In the genomic region with DNA sequence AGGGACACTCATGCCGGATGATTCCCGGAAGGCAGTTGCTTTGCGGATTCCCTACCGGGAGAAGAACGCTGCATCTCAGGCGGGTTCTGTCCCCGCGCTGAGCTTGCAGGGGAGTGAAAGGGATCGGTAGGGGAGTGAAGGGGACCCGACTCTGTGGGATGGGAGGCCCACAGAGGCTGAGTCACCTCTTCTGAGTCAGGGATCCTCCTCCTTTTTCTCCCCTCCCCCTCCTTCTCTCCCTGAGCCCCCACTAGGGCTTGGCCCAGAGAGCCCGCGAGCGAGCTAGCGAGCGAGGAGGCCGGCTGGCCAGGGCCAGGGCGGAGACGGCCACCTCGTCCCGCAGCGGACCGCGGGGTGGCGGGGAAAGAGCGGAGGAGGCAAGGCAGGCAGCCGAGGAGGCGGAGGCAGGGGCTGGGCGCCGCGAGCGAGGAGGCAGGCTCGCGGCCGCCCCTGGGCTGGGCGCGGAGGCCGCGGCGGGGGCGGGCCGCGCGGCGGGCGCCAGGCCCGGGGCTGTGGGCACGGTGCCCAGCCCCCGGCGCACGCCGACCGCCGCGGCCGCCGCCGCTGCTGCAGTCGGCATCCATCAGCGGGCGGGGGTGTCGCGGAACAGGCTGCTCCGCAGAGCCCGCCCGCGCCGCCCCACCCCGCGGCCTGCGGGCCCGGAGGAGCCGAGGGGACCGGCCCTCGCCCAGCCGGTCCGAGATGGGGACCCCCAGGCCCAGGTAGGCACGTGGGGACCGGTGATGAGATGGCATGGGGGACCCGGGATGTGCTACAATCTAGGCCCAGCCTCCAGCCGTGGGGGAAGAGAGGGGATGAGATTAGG, we compare ENCODE assay signal across 8 mouse cellular contexts. TPM values are rescaled to one million over a fixed set of nuclear protein-coding genes. Genes with fewer than 3 reads are reported as not detected.
DNase-seq lines count a peak whose midpoint lies in the region; ATAC-seq and TF ChIP-seq lines count a peak whose summit lies in the region.

No protein-coding gene starts in this region.

- H3K27ac ChIP-seq in heart, embryonic 11.5 days (ENCODE audit: low read depth, low read length) = peak overlapping the region; percentile 81
- no peak overlapping the region for H3K27ac ChIP-seq in kidney, embryonic 14.5 days (ENCODE audit: low read depth, low read length)
- H3K27ac ChIP-seq in midbrain, embryonic 15.5 days = peak overlapping the region; percentile 74
- H3K27ac ChIP-seq in stomach, postnatal 0 days (replicated peaks) = peak overlapping the region; percentile 92

- peak overlapping the region; percentile 94 for H3K4me2 ChIP-seq in heart, embryonic 11.5 days
- peak overlapping the region; percentile 98 for H3K4me2 ChIP-seq in kidney, embryonic 14.5 days (replicated peaks; ENCODE audit: low read depth, low read length)
- H3K4me2 ChIP-seq in midbrain, embryonic 15.5 days = peak overlapping the region; percentile 90
- H3K4me2 ChIP-seq in stomach, postnatal 0 days (replicated peaks; ENCODE audit: low read depth) = peak overlapping the region; percentile 85

- TF ChIP-seq EP300 in stomach, postnatal 0 days (optimal IDR thresholded peaks at IDR 0.05) = no peak

- peak; percentile 77 for ATAC-seq in heart, embryonic 11.5 days (replicated peaks; ENCODE audit: insufficient number of reproducible peaks, low FRiP score, low TSS enrichment)
- peak; percentile 78 for ATAC-seq in kidney, embryonic 14.5 days (ENCODE audit: low FRiP score, low TSS enrichment)
- peak; percentile 71 for ATAC-seq in midbrain, embryonic 15.5 days (replicated peaks)
- peak; percentile 77 for ATAC-seq in stomach, postnatal 0 days (ENCODE audit: low FRiP score, low TSS enrichment)

- no peaks in the 10 kb centered on the region for H3K9me3 ChIP-seq in heart, embryonic 11.5 days (replicated peaks; ENCODE audit: control insufficient read depth, low read length)
- no peaks in the 10 kb centered on the region for H3K9me3 ChIP-seq in kidney, embryonic 14.5 days (ENCODE audit: control insufficient read depth, low read length)
- no peaks in the 10 kb centered on the region for H3K9me3 ChIP-seq in midbrain, embryonic 15.5 days
- no peaks in the 10 kb centered on the region for H3K9me3 ChIP-seq in stomach, postnatal 0 days (ENCODE audit: control insufficient read depth, low read length)

- no peaks in the 10 kb centered on the region for H3K36me3 ChIP-seq in heart, embryonic 11.5 days (ENCODE audit: control insufficient read depth, insufficient read depth, low read length)
- H3K36me3 ChIP-seq in kidney, embryonic 14.5 days (ENCODE audit: control insufficient read depth, insufficient read depth, low read length) = no peaks in the 10 kb centered on the region
- no peaks in the 10 kb centered on the region for H3K36me3 ChIP-seq in midbrain, embryonic 15.5 days (replicated peaks)
- no peaks in the 10 kb centered on the region for H3K36me3 ChIP-seq in stomach, postnatal 0 days (ENCODE audit: control insufficient read depth, insufficient read depth, low read length)

- DNase-seq in urinary bladder, adult 18-20 months (ENCODE audit: low spot score in 2 of 2) = peak; percentile 58 to 73
- no peak for DNase-seq in urinary bladder, postnatal 10 days (ENCODE audit: low spot score)
- peak; percentile 75 for DNase-seq in embryo, embryonic 9.5 days (ENCODE audit: extremely low spot score)
- peak; percentile 65 for DNase-seq in liver
- DNase-seq in stomach, postnatal 0 days (ENCODE audit: low spot score) = peak; percentile 78

- H3K9ac ChIP-seq in heart, embryonic 11.5 days (ENCODE audit: low read depth, low read length) = peak overlapping the region; percentile 82
- H3K9ac ChIP-seq in kidney, embryonic 14.5 days (ENCODE audit: low read depth, low read length) = peak overlapping the region; percentile 81
- peak overlapping the region; percentile 78 for H3K9ac ChIP-seq in midbrain, embryonic 15.5 days
- H3K9ac ChIP-seq in stomach, postnatal 0 days (ENCODE audit: low read length) = peak overlapping the region; percentile 82

- peak overlapping the region; percentile 71 for H3K4me3 ChIP-seq in heart, embryonic 11.5 days (ENCODE audit: low read depth, low read length)
- H3K4me3 ChIP-seq in kidney, embryonic 14.5 days (ENCODE audit: low read length) = peak overlapping the region; percentile 57
- peak overlapping the region; percentile 55 for H3K4me3 ChIP-seq in midbrain, embryonic 15.5 days
- H3K4me3 ChIP-seq in stomach, postnatal 0 days (ENCODE audit: low read depth, low read length) = peak overlapping the region; percentile 64

- WGBS in heart, embryonic 11.5 days (ENCODE audit: insufficient replicate concordance) = under 1% methylated on average over 44 of the region's 80 CpGs
- WGBS in kidney, embryonic 14.5 days = under 1% methylated on average over 34 of the region's 80 CpGs
- WGBS in midbrain, embryonic 15.5 days = under 1% methylated on average over 64 of the region's 80 CpGs
- WGBS in stomach, postnatal 0 days = 0% methylated on average over 38 of the region's 80 CpGs

- H3K4me1 ChIP-seq in heart, embryonic 11.5 days (ENCODE audit: control insufficient read depth, insufficient read depth, low read length) = peaks cover 36% of the 10 kb centered on the region
- peaks cover 30% of the 10 kb centered on the region for H3K4me1 ChIP-seq in kidney, embryonic 14.5 days (ENCODE audit: control insufficient read depth, insufficient read depth, low read length)
- peaks cover 34% of the 10 kb centered on the region for H3K4me1 ChIP-seq in midbrain, embryonic 15.5 days
- no peaks in the 10 kb centered on the region; the same call in 1 of the 2 replicates for H3K4me1 ChIP-seq in stomach, postnatal 0 days (replicated peaks; ENCODE audit: control insufficient read depth, insufficient read depth)

- peaks cover 6% of the 10 kb centered on the region for H3K27me3 ChIP-seq in heart, embryonic 11.5 days (ENCODE audit: control insufficient read depth, insufficient read depth, low read length)
- H3K27me3 ChIP-seq in kidney, embryonic 14.5 days (ENCODE audit: control insufficient read depth, insufficient read depth, low read length) = no peaks in the 10 kb centered on the region
- H3K27me3 ChIP-seq in midbrain, embryonic 15.5 days (replicated peaks) = no peaks in the 10 kb centered on the region
- H3K27me3 ChIP-seq in stomach, postnatal 0 days (ENCODE audit: control insufficient read depth, insufficient read depth, low read length) = no peaks in the 10 kb centered on the region

- peak; percentile 10; the same call in 1 of the 2 replicates for TF ChIP-seq CTCF in stomach, postnatal 0 days (IDR thresholded peaks at IDR 0.05; ENCODE audit: low read depth)

RNA-seq across cellular contexts. Expression of gene Epb41l1, which starts 54.8 kb away (rescaled TPM):
- 1.6 and 2.3 TPM in 2 replicates for polyA plus RNA-seq in heart, embryonic 11.5 days (2014; fragmentation: Nextera tagmentation; extraction: Ambion mirVana)
- polyA plus RNA-seq in kidney, embryonic 14.5 days (2014; fragmentation: Nextera tagmentation; extraction: Ambion mirVana) = 2.5 and 3.1 TPM in 2 replicates
- 15.6 and 19.6 TPM in 2 replicates for polyA plus RNA-seq in midbrain, embryonic 15.5 days (2015; fragmentation: Nextera tagmentation; extraction: Ambion mirVana)
- polyA plus RNA-seq in stomach, postnatal 0 days (2015; fragmentation: Nextera tagmentation; extraction: Ambion mirVana) = 1.7 and 1.8 TPM in 2 replicates
